Mouse (Mus musculus): ENCODE data around the gene Ap3b1.

- TF ChIP-seq ZNF384 (IDR thresholded peaks at IDR 0.05; ENCODE audit: low read depth, low read length) (no peak), CTCF (conservative IDR thresholded peaks at IDR 0.05 in 1 of 2, IDR thresholded peaks at IDR 0.05 in 1 of 2; ENCODE audit: low read depth in 2 of 2, low read length in 2 of 2) (no peak), EP300 (IDR thresholded peaks at IDR 0.05; ENCODE audit: low read length) (no peak), CHD1 (IDR thresholded peaks at IDR 0.05; ENCODE audit: low read depth, low read length) (no peak), POLR2A (IDR thresholded peaks at IDR 0.05; ENCODE audit: low read depth, low read length) (no peak), NELFE (IDR thresholded peaks at IDR 0.05; ENCODE audit: low read depth, low read length) (no peak), MAX (IDR thresholded peaks at IDR 0.05; ENCODE audit: low read length) (no peak)
These were observed 13.3 kb downstream of the Ap3b1 start for GRCm38 (mm10) chr13:94372066-94372465.
